Mouse (Mus musculus): Measurements from ENCODE around the gene Tjp1. TPM values are rescaled to one million over a fixed set of nuclear protein-coding genes. Genes with fewer than 3 reads are reported as not detected.
A peak's percentile ranks its signal among the peaks of the same experiment; 100 is the strongest.

Tjp1 gene
- polyA plus RNA-seq, 1 experiment from 2014 or later, result 18.7 TPM

GRCm38 (mm10) chr7:65402516-65402915 lies 125.1 kb downstream of the Tjp1 start:
- WGBS, result 93% methylated on average over 5 of the region's 5 CpGs
- Histone ChIP-seq H3K4me1 (no peaks in the 10 kb centered on the region), H3K4me2 (no peak overlapping the region), H3K4me3 (no peak overlapping the region), H3K27me3 (no peaks in the 10 kb centered on the region), H3K9me3 (no peaks in the 10 kb centered on the region), H3K9ac (no peak overlapping the region), H3K36me3 (no peaks in the 10 kb centered on the region), H3K27ac (no peak overlapping the region)
- no peak for ATAC-seq (ENCODE audit: insufficient number of reproducible peaks, insufficient read depth, low FRiP score, low TSS enrichment, low read depth)

- no peak overlapping the region for H3K4me2 ChIP-seq
- H3K9ac ChIP-seq, result no peak overlapping the region
- ATAC-seq (ENCODE audit: insufficient number of reproducible peaks, insufficient read depth, low FRiP score, low TSS enrichment, low read depth), result no peak
- no peaks in the 10 kb centered on the region for H3K4me1 ChIP-seq
- no peaks in the 10 kb centered on the region for H3K36me3 ChIP-seq
- H3K4me3 ChIP-seq, result no peak overlapping the region
- no peaks in the 10 kb centered on the region for H3K27me3 ChIP-seq
- H3K9me3 ChIP-seq, result no peaks in the 10 kb centered on the region
- H3K27ac ChIP-seq, result no peak overlapping the region
Observed at GRCm38 (mm10) chr7:65401622-65402021, 126.0 kb downstream of the Tjp1 start.

GRCm38 (mm10) chr7:65395891-65396290 lies 131.7 kb downstream of the Tjp1 start:
- Histone ChIP-seq H3K36me3 (no peaks in the 10 kb centered on the region), H3K9me3 (no peaks in the 10 kb centered on the region), H3K27ac (no peak overlapping the region), H3K4me2 (no peak overlapping the region), H3K4me1 (peaks cover 13% of the 10 kb centered on the region), H3K9ac (no peak overlapping the region), H3K4me3 (no peak overlapping the region), H3K27me3 (no peaks in the 10 kb centered on the region)
- WGBS, result 78% methylated on average over 4 of the region's 4 CpGs
- ATAC-seq (ENCODE audit: insufficient number of reproducible peaks, insufficient read depth, low FRiP score, low TSS enrichment, low read depth), result no peak

GRCm38 (mm10) chr7:65395166-65395565 lies 132.4 kb downstream of the Tjp1 start:
- H3K36me3 ChIP-seq, result no peaks in the 10 kb centered on the region
- ATAC-seq (ENCODE audit: insufficient number of reproducible peaks, insufficient read depth, low FRiP score, low TSS enrichment, low read depth), result no peak
- H3K9me3 ChIP-seq, result no peaks in the 10 kb centered on the region
- peaks cover 13% of the 10 kb centered on the region for H3K4me1 ChIP-seq
- 60% methylated on average over 5 of the region's 5 CpGs for WGBS
- no peak overlapping the region for H3K4me2 ChIP-seq
- H3K4me3 ChIP-seq, result no peak overlapping the region
- no peaks in the 10 kb centered on the region for H3K27me3 ChIP-seq
- no peak overlapping the region for H3K27ac ChIP-seq
- H3K9ac ChIP-seq, result no peak overlapping the region

GRCm38 (mm10) chr7:65394672-65395071 lies 132.9 kb downstream of the Tjp1 start:
- ATAC-seq (ENCODE audit: insufficient number of reproducible peaks, insufficient read depth, low FRiP score, low TSS enrichment, low read depth), result no peak
- Histone ChIP-seq H3K4me1 (peaks cover 13% of the 10 kb centered on the region), H3K4me3 (no peak overlapping the region), H3K4me2 (no peak overlapping the region), H3K36me3 (no peaks in the 10 kb centered on the region), H3K9ac (no peak overlapping the region), H3K27me3 (no peaks in the 10 kb centered on the region), H3K27ac (no peak overlapping the region), H3K9me3 (no peaks in the 10 kb centered on the region)
- WGBS, result 32% methylated on average over 2 of the region's 2 CpGs

GRCm38 (mm10) chr7:65393704-65394452 lies 133.7 kb downstream of the Tjp1 start:
- peak overlapping the region; percentile 27 for H3K4me3 ChIP-seq
- no peaks in the 10 kb centered on the region for H3K9me3 ChIP-seq
- peak overlapping the region; percentile 58 for H3K9ac ChIP-seq
- H3K4me2 ChIP-seq, result peak overlapping the region; percentile 57
- H3K4me1 ChIP-seq, result peaks cover 13% of the 10 kb centered on the region
- no peaks in the 10 kb centered on the region for H3K27me3 ChIP-seq
- ATAC-seq (ENCODE audit: insufficient number of reproducible peaks, insufficient read depth, low FRiP score, low TSS enrichment, low read depth), result no peak
- H3K27ac ChIP-seq, result no peak overlapping the region
- H3K36me3 ChIP-seq, result no peaks in the 10 kb centered on the region
- 3% methylated on average over 17 of the region's 17 CpGs for WGBS

- no peaks in the 10 kb centered on the region for H3K36me3 ChIP-seq
- no peak overlapping the region for H3K9ac ChIP-seq
- H3K27ac ChIP-seq, result no peak overlapping the region
- H3K4me3 ChIP-seq, result no peak overlapping the region
- 71% methylated on average over 9 of the region's 9 CpGs for WGBS
- no peak overlapping the region for H3K4me2 ChIP-seq
- no peak for ATAC-seq (ENCODE audit: insufficient number of reproducible peaks, insufficient read depth, low FRiP score, low TSS enrichment, low read depth)
- no peaks in the 10 kb centered on the region for H3K9me3 ChIP-seq
- H3K27me3 ChIP-seq, result no peaks in the 10 kb centered on the region
- H3K4me1 ChIP-seq, result peaks cover 16% of the 10 kb centered on the region
Observed at GRCm38 (mm10) chr7:65392986-65393385, 134.6 kb downstream of the Tjp1 start.

GRCm38 (mm10) chr7:65389539-65389938 lies 138.0 kb downstream of the Tjp1 start:
- 88% methylated on average over 7 of the region's 7 CpGs for WGBS
- Histone ChIP-seq H3K4me1 (peaks cover 16% of the 10 kb centered on the region), H3K9me3 (no peaks in the 10 kb centered on the region), H3K27me3 (no peaks in the 10 kb centered on the region), H3K4me3 (no peak overlapping the region), H3K27ac (no peak overlapping the region), H3K4me2 (no peak overlapping the region), H3K9ac (no peak overlapping the region), H3K36me3 (no peaks in the 10 kb centered on the region)
- ATAC-seq (ENCODE audit: insufficient number of reproducible peaks, insufficient read depth, low FRiP score, low TSS enrichment, low read depth), result no peak

GRCm38 (mm10) chr7:65388243-65389013 lies 139.2 kb downstream of the Tjp1 start:
- Histone ChIP-seq H3K9me3 (no peaks in the 10 kb centered on the region), H3K4me2 (no peak overlapping the region), H3K36me3 (no peaks in the 10 kb centered on the region), H3K9ac (no peak overlapping the region), H3K4me1 (peaks cover 6% of the 10 kb centered on the region), H3K27ac (peak overlapping the region; percentile 28; the same call in 1 of the 2 replicates), H3K27me3 (no peaks in the 10 kb centered on the region), H3K4me3 (no peak overlapping the region)
- 71% methylated on average over 8 of the region's 8 CpGs for WGBS
- no peak for ATAC-seq (ENCODE audit: insufficient number of reproducible peaks, insufficient read depth, low FRiP score, low TSS enrichment, low read depth)

- H3K27ac ChIP-seq, result no peak overlapping the region
- no peak overlapping the region for H3K4me3 ChIP-seq
- no peaks in the 10 kb centered on the region for H3K9me3 ChIP-seq
- ATAC-seq (ENCODE audit: insufficient number of reproducible peaks, insufficient read depth, low FRiP score, low TSS enrichment, low read depth), result no peak
- H3K9ac ChIP-seq, result no peak overlapping the region
- H3K27me3 ChIP-seq, result no peaks in the 10 kb centered on the region
- WGBS, result 76% methylated on average over 7 of the region's 7 CpGs
- no peak overlapping the region for H3K4me2 ChIP-seq
- peaks cover 5% of the 10 kb centered on the region; the same call in 1 of the 2 replicates for H3K4me1 ChIP-seq
- H3K36me3 ChIP-seq, result no peaks in the 10 kb centered on the region
Observed at GRCm38 (mm10) chr7:65387560-65388175, 139.9 kb downstream of the Tjp1 start.

GRCm38 (mm10) chr7:65384775-65385174 lies 142.8 kb downstream of the Tjp1 start:
- 88% methylated on average over 7 of the region's 7 CpGs for WGBS
- no peak for ATAC-seq (ENCODE audit: insufficient number of reproducible peaks, insufficient read depth, low FRiP score, low TSS enrichment, low read depth)

More at GRCm38 (mm10) chr7:65384775-65385174, 142.8 kb downstream of the Tjp1 start:
- Histone ChIP-seq H3K4me2 (no peak overlapping the region), H3K9ac (no peak overlapping the region), H3K9me3 (no peaks in the 10 kb centered on the region), H3K27ac (no peak overlapping the region), H3K36me3 (no peaks in the 10 kb centered on the region), H3K4me1 (peaks cover 13% of the 10 kb centered on the region; the same call in 1 of the 2 replicates), H3K4me3 (no peak overlapping the region), H3K27me3 (no peaks in the 10 kb centered on the region)
